Mouse (Mus musculus): Measurements from ENCODE around the gene Pltp. TPM values are rescaled to one million over a fixed set of nuclear protein-coding genes. Genes with fewer than 3 reads are reported as not detected.

Pltp gene
- polyA plus RNA-seq, 1 experiment from 2014 or later, result 22.9 TPM

DNA sequence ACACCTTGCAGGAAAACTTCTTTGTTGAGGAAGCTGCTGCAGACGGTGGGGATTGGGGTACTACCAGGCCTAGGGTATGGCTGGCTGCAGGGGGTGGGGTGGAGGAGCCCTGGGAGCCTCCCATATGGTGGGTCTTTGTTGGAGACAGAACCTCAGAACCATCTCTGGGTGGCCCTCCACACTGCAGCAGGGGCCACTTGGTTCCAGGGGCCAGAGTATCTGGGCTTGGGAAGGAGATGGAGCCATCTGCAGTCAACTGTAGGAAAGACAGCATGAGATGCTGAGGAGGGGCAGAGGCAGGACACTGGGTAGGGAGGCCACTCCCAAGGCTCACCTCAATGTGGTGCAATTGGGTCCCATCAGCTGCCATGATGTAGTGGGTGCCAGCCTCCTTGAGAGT, 37.1 kb upstream of the Pltp start:
- Histone ChIP-seq H3K9ac (ENCODE audit: low read length) (no peak overlapping the region), H3K27me3 (ENCODE audit: control insufficient read depth, insufficient read depth, low read length) (no peaks in the 10 kb centered on the region; the same call in 1 of the 2 replicates), H3K4me3 (ENCODE audit: low read depth, low read length) (no peak overlapping the region), H3K4me2 (ENCODE audit: low read depth, severe bottlenecking) (no peak overlapping the region), H3K4me1 (ENCODE audit: control insufficient read depth, insufficient read depth, low read length) (no peaks in the 10 kb centered on the region), H3K36me3 (ENCODE audit: control insufficient read depth, insufficient read depth, low read length) (peaks cover 54% of the 10 kb centered on the region), H3K9me3 (ENCODE audit: control insufficient read depth, low read length) (no peaks in the 10 kb centered on the region), H3K27ac (replicated peaks; ENCODE audit: low read depth, low read length) (no peak overlapping the region)
- ATAC-seq (ENCODE audit: insufficient number of reproducible peaks, low FRiP score, low TSS enrichment, low read depth), result no peak
- 73% methylated on average over 1 of the region's 1 CpGs for WGBS
- no peak for DNase-seq (ENCODE audit: low spot score)

GRCm38 (mm10) chr2:164894048-164894447, 36.5 kb upstream of the Pltp start:
- ATAC-seq (ENCODE audit: insufficient number of reproducible peaks, low FRiP score, low TSS enrichment, low read depth), result no peak
- no peak overlapping the region for H3K9ac ChIP-seq (ENCODE audit: low read length)
- no peak overlapping the region for H3K27ac ChIP-seq (replicated peaks; ENCODE audit: low read depth, low read length)
- H3K36me3 ChIP-seq (ENCODE audit: control insufficient read depth, insufficient read depth, low read length), result peaks cover 54% of the 10 kb centered on the region
- no peak overlapping the region for H3K4me2 ChIP-seq (ENCODE audit: low read depth, severe bottlenecking)
- H3K4me3 ChIP-seq (ENCODE audit: low read depth, low read length), result no peak overlapping the region
- 68% methylated on average over 5 of the region's 5 CpGs for WGBS
- H3K9me3 ChIP-seq (ENCODE audit: control insufficient read depth, low read length), result no peaks in the 10 kb centered on the region
- no peaks in the 10 kb centered on the region; the same call in 1 of the 2 replicates for H3K27me3 ChIP-seq (ENCODE audit: control insufficient read depth, insufficient read depth, low read length)
- no peak for DNase-seq (ENCODE audit: low spot score)
- H3K4me1 ChIP-seq (ENCODE audit: control insufficient read depth, insufficient read depth, low read length), result no peaks in the 10 kb centered on the region

- Histone ChIP-seq H3K9ac (ENCODE audit: low read length) (no peak overlapping the region), H3K27ac (replicated peaks; ENCODE audit: low read depth, low read length) (no peak overlapping the region), H3K4me2 (ENCODE audit: low read depth, severe bottlenecking) (no peak overlapping the region), H3K4me1 (ENCODE audit: control insufficient read depth, insufficient read depth, low read length) (no peaks in the 10 kb centered on the region), H3K4me3 (ENCODE audit: low read depth, low read length) (no peak overlapping the region), H3K9me3 (ENCODE audit: control insufficient read depth, low read length) (no peaks in the 10 kb centered on the region), H3K36me3 (ENCODE audit: control insufficient read depth, insufficient read depth, low read length) (peaks cover 44% of the 10 kb centered on the region), H3K27me3 (ENCODE audit: control insufficient read depth, insufficient read depth, low read length) (no peaks in the 10 kb centered on the region; the same call in 1 of the 2 replicates)
- WGBS, result 89% methylated on average over 6 of the region's 6 CpGs
- ATAC-seq (ENCODE audit: insufficient number of reproducible peaks, low FRiP score, low TSS enrichment, low read depth) (no peak), DNase-seq (ENCODE audit: low spot score) (no peak)
Measured at GRCm38 (mm10) chr2:164892696-164893216, 35.2 kb upstream of the Pltp start.

DNA sequence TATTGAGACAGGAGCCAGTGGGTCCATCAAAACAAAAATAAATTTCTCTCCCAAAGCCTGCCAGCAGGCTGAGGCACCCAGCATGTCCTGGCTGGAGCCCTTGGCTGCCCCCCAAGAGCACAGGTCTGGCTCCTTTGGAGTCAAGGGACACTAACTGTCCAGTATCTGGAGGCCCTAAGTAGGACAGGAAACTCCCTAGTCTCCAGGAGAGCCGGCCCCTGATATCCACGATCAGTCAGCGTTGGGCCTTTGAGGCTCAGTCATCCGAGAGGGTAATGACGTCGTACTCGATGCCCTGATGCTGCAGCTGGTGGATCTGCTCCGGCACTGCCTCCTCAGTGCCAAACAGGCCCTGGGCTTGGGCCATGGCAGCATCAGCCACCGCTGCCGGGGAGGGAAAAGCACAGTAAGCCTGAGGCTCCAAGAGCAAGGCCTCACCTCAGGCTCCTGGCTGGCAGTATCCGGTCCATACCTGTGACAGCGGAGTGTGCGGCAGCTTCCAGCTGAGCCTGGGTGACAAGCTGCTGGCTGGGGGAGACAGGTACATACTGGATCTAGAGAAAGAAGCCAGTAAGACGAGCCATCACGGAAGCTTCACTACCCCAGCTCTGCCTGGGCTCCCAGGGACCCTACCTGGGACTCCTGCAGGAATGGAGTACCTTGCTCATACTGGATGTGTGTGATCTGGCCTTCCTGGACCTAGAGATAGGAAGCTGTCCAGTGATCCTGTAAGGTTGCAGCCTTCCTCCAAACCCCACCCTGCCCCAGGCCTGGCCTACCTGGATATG, 34.6 kb upstream of the Pltp start:
- ATAC-seq (ENCODE audit: insufficient number of reproducible peaks, low FRiP score, low TSS enrichment, low read depth), result no peak
- peaks cover 43% of the 10 kb centered on the region for H3K36me3 ChIP-seq (ENCODE audit: control insufficient read depth, insufficient read depth, low read length)

GRCm38 (mm10) chr2:164891056-164891834, 33.7 kb upstream of the Pltp start:
- Histone ChIP-seq H3K27me3 (ENCODE audit: control insufficient read depth, insufficient read depth, low read length) (no peaks in the 10 kb centered on the region; the same call in 1 of the 2 replicates), H3K36me3 (ENCODE audit: control insufficient read depth, insufficient read depth, low read length) (peaks cover 43% of the 10 kb centered on the region), H3K27ac (replicated peaks; ENCODE audit: low read depth, low read length) (no peak overlapping the region), H3K9me3 (ENCODE audit: control insufficient read depth, low read length) (no peaks in the 10 kb centered on the region), H3K9ac (ENCODE audit: low read length) (no peak overlapping the region), H3K4me1 (ENCODE audit: control insufficient read depth, insufficient read depth, low read length) (no peaks in the 10 kb centered on the region), H3K4me3 (ENCODE audit: low read depth, low read length) (no peak overlapping the region), H3K4me2 (ENCODE audit: low read depth, severe bottlenecking) (no peak overlapping the region)
- no peak for DNase-seq (ENCODE audit: low spot score)
- ATAC-seq (ENCODE audit: insufficient number of reproducible peaks, low FRiP score, low TSS enrichment, low read depth), result no peak
- WGBS, result 87% methylated on average over 13 of the region's 13 CpGs

More for the DNA sequence above, 34.6 kb upstream of the Pltp start:
- Histone ChIP-seq H3K4me1 (ENCODE audit: control insufficient read depth, insufficient read depth, low read length) (no peaks in the 10 kb centered on the region), H3K4me3 (ENCODE audit: low read depth, low read length) (no peak overlapping the region), H3K9ac (ENCODE audit: low read length) (no peak overlapping the region), H3K27me3 (ENCODE audit: control insufficient read depth, insufficient read depth, low read length) (no peaks in the 10 kb centered on the region; the same call in 1 of the 2 replicates), H3K4me2 (ENCODE audit: low read depth, severe bottlenecking) (no peak overlapping the region), H3K27ac (replicated peaks; ENCODE audit: low read depth, low read length) (no peak overlapping the region), H3K9me3 (ENCODE audit: control insufficient read depth, low read length) (no peaks in the 10 kb centered on the region)
- WGBS, result 92% methylated on average over 15 of the region's 15 CpGs
- no peak for DNase-seq (ENCODE audit: low spot score)

GRCm38 (mm10) chr2:164890411-164891049, 33.0 kb upstream of the Pltp start:
- Histone ChIP-seq H3K4me2 (ENCODE audit: low read depth, severe bottlenecking) (no peak overlapping the region), H3K27ac (replicated peaks; ENCODE audit: low read depth, low read length) (no peak overlapping the region), H3K9ac (ENCODE audit: low read length) (no peak overlapping the region), H3K36me3 (ENCODE audit: control insufficient read depth, insufficient read depth, low read length) (peaks cover 44% of the 10 kb centered on the region), H3K4me1 (ENCODE audit: control insufficient read depth, insufficient read depth, low read length) (no peaks in the 10 kb centered on the region), H3K9me3 (ENCODE audit: control insufficient read depth, low read length) (no peaks in the 10 kb centered on the region), H3K4me3 (ENCODE audit: low read depth, low read length) (no peak overlapping the region), H3K27me3 (ENCODE audit: control insufficient read depth, insufficient read depth, low read length) (no peaks in the 10 kb centered on the region; the same call in 1 of the 2 replicates)
- no peak for DNase-seq (ENCODE audit: low spot score)
- 92% methylated on average over 24 of the region's 24 CpGs for WGBS
- ATAC-seq (ENCODE audit: insufficient number of reproducible peaks, low FRiP score, low TSS enrichment, low read depth), result no peak

DNA sequence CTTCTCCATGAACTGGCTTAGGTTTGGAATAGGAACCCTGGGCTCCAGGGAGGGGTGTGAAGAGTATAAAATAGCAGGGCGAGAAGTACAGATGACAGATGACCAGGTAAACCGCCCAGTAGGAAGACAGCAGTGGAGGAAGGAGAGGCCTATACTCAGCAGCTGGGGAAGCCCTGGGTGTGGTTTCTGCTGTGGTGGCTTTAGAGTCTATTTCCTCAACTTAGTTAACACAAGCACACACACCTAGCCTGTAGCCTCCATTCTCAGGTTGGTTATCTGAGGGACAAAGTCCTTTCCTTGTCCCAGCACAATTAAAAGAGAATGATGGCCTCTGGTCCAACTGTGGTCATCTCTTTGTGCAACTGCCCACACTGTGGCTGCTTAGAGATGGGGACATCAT, 32.4 kb upstream of the Pltp start:
- H3K36me3 ChIP-seq (ENCODE audit: control insufficient read depth, insufficient read depth, low read length), result peaks cover 47% of the 10 kb centered on the region
- WGBS, result 90% methylated on average over 2 of the region's 2 CpGs
- no peak for ATAC-seq (ENCODE audit: insufficient number of reproducible peaks, low FRiP score, low TSS enrichment, low read depth)

DNA sequence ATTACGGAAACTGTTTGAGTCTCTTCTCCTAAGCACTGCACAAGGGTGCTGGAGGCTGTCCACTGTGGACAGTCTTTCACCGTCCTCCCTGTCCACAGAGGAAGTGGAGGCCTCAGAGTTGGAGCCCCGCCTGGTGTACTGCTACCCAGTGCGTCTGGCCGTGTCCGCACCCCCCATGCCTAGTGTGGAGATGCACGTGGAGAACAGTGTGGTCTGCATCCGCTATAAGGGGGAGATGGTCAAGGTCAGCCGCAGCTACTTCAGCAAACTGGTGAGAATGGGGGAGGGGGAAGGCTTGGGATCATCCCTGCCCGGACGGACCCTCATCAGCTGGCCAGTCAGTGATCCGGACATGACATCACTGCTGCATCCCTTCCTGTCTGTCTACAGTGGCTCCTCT, 31.5 kb upstream of the Pltp start:
- peaks cover 42% of the 10 kb centered on the region for H3K36me3 ChIP-seq (ENCODE audit: control insufficient read depth, insufficient read depth, low read length)
- no peak overlapping the region for H3K4me2 ChIP-seq (ENCODE audit: low read depth, severe bottlenecking)
- no peak overlapping the region for H3K27ac ChIP-seq (replicated peaks; ENCODE audit: low read depth, low read length)
- no peak for ATAC-seq (ENCODE audit: insufficient number of reproducible peaks, low FRiP score, low TSS enrichment, low read depth)
- 88% methylated on average over 12 of the region's 12 CpGs for WGBS
- no peaks in the 10 kb centered on the region for H3K27me3 ChIP-seq (ENCODE audit: control insufficient read depth, insufficient read depth, low read length)
- no peak overlapping the region for H3K4me3 ChIP-seq (ENCODE audit: low read depth, low read length)
- H3K9me3 ChIP-seq (ENCODE audit: control insufficient read depth, low read length), result no peaks in the 10 kb centered on the region
- H3K9ac ChIP-seq (ENCODE audit: low read length), result no peak overlapping the region
- DNase-seq (ENCODE audit: low spot score), result no peak
- H3K4me1 ChIP-seq (ENCODE audit: control insufficient read depth, insufficient read depth, low read length), result no peaks in the 10 kb centered on the region

More for the DNA sequence above, 32.4 kb upstream of the Pltp start:
- Histone ChIP-seq H3K27ac (replicated peaks; ENCODE audit: low read depth, low read length) (no peak overlapping the region), H3K9me3 (ENCODE audit: control insufficient read depth, low read length) (no peaks in the 10 kb centered on the region), H3K4me2 (ENCODE audit: low read depth, severe bottlenecking) (no peak overlapping the region), H3K4me1 (ENCODE audit: control insufficient read depth, insufficient read depth, low read length) (no peaks in the 10 kb centered on the region), H3K9ac (ENCODE audit: low read length) (no peak overlapping the region), H3K4me3 (ENCODE audit: low read depth, low read length) (no peak overlapping the region), H3K27me3 (ENCODE audit: control insufficient read depth, insufficient read depth, low read length) (no peaks in the 10 kb centered on the region)
- DNase-seq (ENCODE audit: low spot score), result no peak
